Mouse (Mus musculus) MEL (cell line): ENCODE measurements around the gene Cldnd1. TPM values are rescaled to one million over a fixed set of nuclear protein-coding genes. Genes with fewer than 3 reads are reported as not detected.

Experiments
- DNase-seq: peaks from one replicate; pipeline ENCODE4 v3.0.0; 2011; ENCODE audit warnings: low read depth, low spot score
- H3K27ac ChIP-seq: 2 replicates; pipeline ENCODE4 v1.5.1; 2012; ENCODE audit warnings: low read depth, mild to moderate bottlenecking, control low read depth, low read length, moderate library complexity; ENCODE audit not compliant: control insufficient read depth
- H3K27me3 ChIP-seq, 2 experiments: fragments of 150-350 bp in 1 of 2; sonication (generic) in 1 of 2; 2 replicates each; pipeline ENCODE4 v1.6.1; 2012; ENCODE audit warnings: low read length in 2 of 2, mild to moderate bottlenecking in 2 of 2, improper control_type of control experiment in 1 of 2, moderate library complexity in 1 of 2; ENCODE audit not compliant: insufficient read depth in 2 of 2, control insufficient read depth in 1 of 2
- H3K36me3 ChIP-seq, 2 experiments: 2 replicates each; pipeline ENCODE4 v1.6.1; 2012 to 2014; ENCODE audit warnings: low read length in 2 of 2, improper control_type of control experiment in 1 of 2, inconsistent platforms in 1 of 2, mild to moderate bottlenecking in 1 of 2; ENCODE audit not compliant: insufficient read depth in 2 of 2, control insufficient read depth in 1 of 2
- H3K4me1 ChIP-seq, 2 experiments: fragments of 150-350 bp in 1 of 2; sonication (generic) in 1 of 2; 2 replicates each; pipeline ENCODE4 v1.6.1; 2012; ENCODE audit warnings: low read length in 2 of 2, improper control_type of control experiment in 1 of 2, mild to moderate bottlenecking in 1 of 2; ENCODE audit not compliant: insufficient read depth in 2 of 2, control insufficient read depth in 1 of 2
- H3K4me3 ChIP-seq, 2 experiments: fragments of 150-350 bp in 1 of 2; sonication (generic) in 1 of 2; 2 replicates each; pipeline ENCODE4 v1.5.1; 2012; ENCODE audit warnings: low read depth in 2 of 2, low read length in 2 of 2, mild to moderate bottlenecking in 2 of 2, moderate library complexity in 2 of 2, control low read depth in 1 of 2, improper control_type of control experiment in 1 of 2; ENCODE audit not compliant: control insufficient read depth in 1 of 2, insufficient read depth in 1 of 2
- H3K79me2 ChIP-seq: 2 replicates; pipeline ENCODE4 v1.6.1; 2012; ENCODE audit warnings: mild to moderate bottlenecking, low read length, moderate library complexity; ENCODE audit not compliant: control insufficient read depth, poor library complexity, insufficient read depth
- H3K9ac ChIP-seq: 2 replicates; pipeline ENCODE4 v1.6.1; 2012; ENCODE audit warnings: low read depth, mild to moderate bottlenecking, control low read depth, low read length, moderate library complexity; ENCODE audit not compliant: control insufficient read depth, poor library complexity, severe bottlenecking
- H3K9me3 ChIP-seq: fragments of 150-350 bp; sonication (generic); replicated peaks from 2 replicates; pipeline ENCODE4 v1.6.1; 2012; ENCODE audit warnings: mild to moderate bottlenecking, low read length, improper control_type of control experiment, moderate library complexity; ENCODE audit not compliant: insufficient read depth
- BHLHE40 ChIP-seq: IDR thresholded peaks from 2 replicates; pipeline ENCODE4 v1.6.1; 2012; ENCODE audit warnings: low read depth, mild to moderate bottlenecking, inconsistent platforms, low read length, improper control_type of control experiment, borderline replicate concordance
- CHD1 ChIP-seq: IDR thresholded peaks from 2 replicates; pipeline ENCODE4 v1.6.1; 2012; ENCODE audit warnings: low read depth, mild to moderate bottlenecking, inconsistent platforms, low read length, improper control_type of control experiment
- CTCF ChIP-seq, 3 experiments: IDR thresholded peaks in 2 of 3; conservative IDR thresholded peaks in 1 of 3; 2 replicates each; pipeline ENCODE4 v1.5.1; 2011 to 2012; ENCODE audit warnings: low read length in 3 of 3, low read depth in 2 of 3, mild to moderate bottlenecking in 2 of 3, improper control_type of control experiment in 1 of 3, inconsistent platforms in 1 of 3, mixed read lengths in 1 of 3, moderate library complexity in 1 of 3; ENCODE audit not compliant: control insufficient read depth in 1 of 3, insufficient read depth in 1 of 3, poor library complexity in 1 of 3, severe bottlenecking in 1 of 3
- E2F4 ChIP-seq: IDR thresholded peaks from 2 replicates; pipeline ENCODE4 v1.6.1; 2011; ENCODE audit warnings: low read depth, low read length, improper control_type of control experiment, borderline replicate concordance
- EP300 ChIP-seq, 2 experiments: IDR thresholded peaks; 2 replicates each; pipeline ENCODE4 v1.6.1; 2011; ENCODE audit warnings: improper control_type of control experiment in 2 of 2, low read length in 2 of 2, low read depth in 1 of 2, mild to moderate bottlenecking in 1 of 2
- GABPA ChIP-seq: IDR thresholded peaks from 2 replicates; pipeline ENCODE4 v1.6.1; 2012; ENCODE audit warnings: low read depth, mild to moderate bottlenecking, inconsistent platforms, low read length, improper control_type of control experiment, moderate library complexity
- KAT2A ChIP-seq: conservative IDR thresholded peaks from 2 replicates; pipeline ENCODE4 v1.6.1; 2012; ENCODE audit warnings: low read depth, low read length, improper control_type of control experiment, inconsistent platforms
- MXI1 ChIP-seq: IDR thresholded peaks from 2 replicates; pipeline ENCODE4 v1.6.1; 2011; ENCODE audit warnings: mild to moderate bottlenecking, low read depth, low read length, improper control_type of control experiment
- MYB ChIP-seq: IDR thresholded peaks from 2 replicates; pipeline ENCODE4 v1.6.1; 2011; ENCODE audit warnings: mild to moderate bottlenecking, low read depth, low read length, improper control_type of control experiment
- MYC ChIP-seq: IDR thresholded peaks from 2 replicates; pipeline ENCODE4 v1.6.1; 2011; ENCODE audit warnings: low read depth, mild to moderate bottlenecking, low read length, improper control_type of control experiment, moderate library complexity
- NELFE ChIP-seq: IDR thresholded peaks from 2 replicates; pipeline ENCODE4 v1.6.1; 2011; ENCODE audit warnings: low read depth, low read length, improper control_type of control experiment
- NRF1 ChIP-seq: IDR thresholded peaks from 2 replicates; pipeline ENCODE4 v1.6.1; 2014; ENCODE audit warnings: low read depth, mild to moderate bottlenecking, inconsistent platforms, low read length, improper control_type of control experiment, moderate library complexity; ENCODE audit not compliant: poor library complexity, insufficient read depth, severe bottlenecking
- POLR2A ChIP-seq, 2 experiments: IDR thresholded peaks; 2 replicates each; pipeline ENCODE4 v1.6.1; 2011 to 2012; ENCODE audit warnings: low read length in 2 of 2, mild to moderate bottlenecking in 2 of 2, control low read depth in 1 of 2, improper control_type of control experiment in 1 of 2, low read depth in 1 of 2, moderate library complexity in 1 of 2; ENCODE audit not compliant: control insufficient read depth in 1 of 2, insufficient read depth in 1 of 2, poor library complexity in 1 of 2
- POLR2AphosphoS2 ChIP-seq: IDR thresholded peaks from 2 replicates; pipeline ENCODE4 v1.6.1; 2011; ENCODE audit warnings: low read length, improper control_type of control experiment
- SMC3 ChIP-seq: IDR thresholded peaks from 2 replicates; pipeline ENCODE4 v1.6.1; 2011; ENCODE audit warnings: low read depth, low read length, improper control_type of control experiment
- TAL1 ChIP-seq: IDR thresholded peaks from 2 replicates; pipeline ENCODE4 v1.6.1; 2012; ENCODE audit warnings: mild to moderate bottlenecking, inconsistent platforms, low read length, moderate library complexity, mixed read lengths
- TBP ChIP-seq: IDR thresholded peaks from 2 replicates; pipeline ENCODE4 v1.8.0; 2011; ENCODE audit warnings: low read depth, low read length, improper control_type of control experiment
- TCF12 ChIP-seq: IDR thresholded peaks from 2 replicates; pipeline ENCODE4 v1.6.1; 2014; ENCODE audit warnings: low read depth, mild to moderate bottlenecking, inconsistent platforms, low read length, improper control_type of control experiment, moderate library complexity
- USF1 ChIP-seq: IDR thresholded peaks from 2 replicates; pipeline ENCODE4 v1.6.1; 2014; ENCODE audit warnings: low read depth, mild to moderate bottlenecking, inconsistent platforms, low read length, improper control_type of control experiment, moderate library complexity
- USF2 ChIP-seq, 2 experiments: IDR thresholded peaks; 2 replicates each; pipeline ENCODE4 v1.6.1; 2011 to 2012; ENCODE audit warnings: improper control_type of control experiment in 2 of 2, low read length in 2 of 2, borderline replicate concordance in 1 of 2, inconsistent platforms in 1 of 2, low read depth in 1 of 2, mild to moderate bottlenecking in 1 of 2; ENCODE audit not compliant: insufficient read depth in 1 of 2
- ZMIZ1 ChIP-seq: IDR thresholded peaks from 2 replicates; pipeline ENCODE4 v1.6.1; 2012; ENCODE audit warnings: low read depth, mild to moderate bottlenecking, inconsistent platforms, low read length, improper control_type of control experiment, moderate library complexity
- ZNF384 ChIP-seq: IDR thresholded peaks from 2 replicates; pipeline ENCODE4 v1.6.1; 2012; ENCODE audit warnings: low read depth, mild to moderate bottlenecking, inconsistent platforms, low read length, improper control_type of control experiment
- polyA plus RNA-seq, 2 experiments: library from polyadenylated mRNA; stranded (reverse) in 1 of 2; unstranded in 1 of 2; fragments of >175 nt in 1 of 2; fragments of >200 nt in 1 of 2; gene quantifications; 2 replicates each; pipeline versions ENCODE4 v1.2.1 to v1.2.4; 2012; ENCODE audit warnings: low replicate concordance in 2 of 2, low read depth in 1 of 2; ENCODE audit not compliant: insufficient read length in 2 of 2, insufficient read depth in 1 of 2, missing spikeins in 1 of 2
- total RNA-seq: library from RNA; depleted of rRNA; stranded (reverse); fragments of 300-350 nt; gene quantifications from 2 replicates; pipeline ENCODE4 v1.2.3, GENCODE M21; 2012

Cldnd1 gene
- total and polyA plus RNA-seq, 3 experiments = 18.5 to 34.3 TPM; not detected in 1

GRCm38 (mm10) chr16:58702329-58702932 lies 25.3 kb upstream of the Cldnd1 start:
- Histone ChIP-seq H3K9me3 (no peaks in the 10 kb centered on the region), H3K27me3 (no peaks in the 10 kb centered on the region), H3K9ac (no peak overlapping the region), H3K4me1 (peaks cover 0 to 5% of the 10 kb centered on the region in 2 experiments; a peak in 1 of 4 replicates), H3K79me2 (no peaks in the 10 kb centered on the region), H3K36me3 (peaks cover 0 to 4% of the 10 kb centered on the region in 2 experiments; a peak in 1 of 4 replicates), H3K27ac (no peak overlapping the region), H3K4me3 (no peak overlapping the region)
- no peak for DNase-seq
- TF ChIP-seq MYB (no peak), USF2 (IDR thresholded peaks at IDR 0.05; ENCODE audit: borderline replicate concordance in 1 of 2, insufficient read depth in 1 of 2, low read depth in 1 of 2, low read length in 2 of 2) (no peak), ZMIZ1 (no peak), ZNF384 (no peak)

DNA sequence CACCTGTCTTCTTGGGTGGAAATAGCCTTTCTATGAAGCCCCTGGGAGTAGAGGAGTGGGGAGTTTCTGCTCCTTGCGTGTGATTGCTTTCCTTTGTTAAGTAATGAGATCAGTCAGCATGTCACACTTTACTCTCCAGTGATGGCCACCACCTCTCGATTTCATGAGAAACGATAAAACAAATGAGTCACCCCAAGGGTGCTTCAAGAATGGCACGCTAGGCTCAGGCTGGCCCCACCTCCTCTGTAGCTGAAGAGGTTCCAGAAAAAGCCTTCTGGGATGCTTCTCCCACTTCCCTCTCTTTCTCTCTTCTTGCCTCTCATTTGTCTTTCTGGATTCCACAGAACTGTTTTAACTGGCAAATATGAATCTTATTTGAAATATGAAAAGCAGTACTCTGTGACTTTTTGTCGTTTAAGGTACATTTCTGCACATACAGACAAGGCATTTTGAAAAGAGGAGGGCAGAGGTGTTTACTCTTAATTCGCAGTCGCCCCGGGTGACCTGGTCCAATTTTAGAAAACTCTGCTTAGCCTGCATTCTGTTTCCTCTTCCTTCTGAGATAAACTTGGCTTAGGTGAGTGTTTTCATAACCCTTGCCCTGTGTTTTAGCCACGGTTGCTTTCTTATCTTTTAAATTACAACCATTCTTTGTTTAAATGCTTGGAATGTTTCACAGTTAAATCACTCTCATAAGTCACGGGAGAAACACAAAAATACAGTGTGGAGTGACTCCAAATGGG lies 24.2 kb upstream of the Cldnd1 start:
- TF ChIP-seq POLR2AphosphoS2 (no peak), POLR2A (IDR thresholded peaks at IDR 0.05; ENCODE audit: control insufficient read depth in 1 of 2, insufficient read depth in 1 of 2, low read depth in 1 of 2, low read length in 2 of 2, poor library complexity in 1 of 2) (no peak), MXI1 (no peak), CTCF (IDR thresholded peaks at IDR 0.05 in 2 of 3, conservative IDR thresholded peaks at IDR 0.05 in 1 of 3; ENCODE audit: control insufficient read depth in 1 of 3, insufficient read depth in 1 of 3, low read depth in 2 of 3, low read length in 3 of 3, poor library complexity in 1 of 3, severe bottlenecking in 1 of 3) (no peak), ZNF384 (no peak), USF1 (no peak), E2F4 (no peak), CHD1 (no peak), KAT2A (no peak), NRF1 (no peak), TAL1 (no peak), BHLHE40 (no peak), EP300 (IDR thresholded peaks at IDR 0.05; ENCODE audit: low read depth in 1 of 2, low read length in 2 of 2) (no peak), TBP (no peak), MYC (no peak), SMC3 (no peak), USF2 (IDR thresholded peaks at IDR 0.05; ENCODE audit: borderline replicate concordance in 1 of 2, insufficient read depth in 1 of 2, low read depth in 1 of 2, low read length in 2 of 2) (no peak), NELFE (no peak), GABPA (no peak), TCF12 (no peak)
- no peaks in the 10 kb centered on the region for H3K9me3 ChIP-seq
- H3K9ac ChIP-seq = no peak overlapping the region
- DNase-seq = peak; percentile 44
- H3K4me3 ChIP-seq = no peak overlapping the region
- H3K27ac ChIP-seq = no peak overlapping the region
- H3K79me2 ChIP-seq = no peaks in the 10 kb centered on the region
- no peaks in the 10 kb centered on the region for H3K27me3 ChIP-seq
- H3K36me3 ChIP-seq = peaks cover 0 to 5% of the 10 kb centered on the region in 2 experiments; a peak in 1 of 4 replicates
- H3K4me1 ChIP-seq = peaks cover 0 to 5% of the 10 kb centered on the region in 2 experiments; a peak in 1 of 4 replicates
